Mouse (Mus musculus) right cerebral cortex, postnatal 10 days (tissue): Measurements from ENCODE around the gene Ears2.
"Not testable (repeated sequence)": the region's sequence is repeated elsewhere in the genome, so short reads cannot be mapped to it uniquely, and the experiment has no call there.

Experiments
- DNase-seq, 2 experiments: peaks; one replicate each; pipeline ENCODE4 v3.0.0; 2021; ENCODE audit warnings: low spot score in 2 of 2

Ears2 gene

DNA sequence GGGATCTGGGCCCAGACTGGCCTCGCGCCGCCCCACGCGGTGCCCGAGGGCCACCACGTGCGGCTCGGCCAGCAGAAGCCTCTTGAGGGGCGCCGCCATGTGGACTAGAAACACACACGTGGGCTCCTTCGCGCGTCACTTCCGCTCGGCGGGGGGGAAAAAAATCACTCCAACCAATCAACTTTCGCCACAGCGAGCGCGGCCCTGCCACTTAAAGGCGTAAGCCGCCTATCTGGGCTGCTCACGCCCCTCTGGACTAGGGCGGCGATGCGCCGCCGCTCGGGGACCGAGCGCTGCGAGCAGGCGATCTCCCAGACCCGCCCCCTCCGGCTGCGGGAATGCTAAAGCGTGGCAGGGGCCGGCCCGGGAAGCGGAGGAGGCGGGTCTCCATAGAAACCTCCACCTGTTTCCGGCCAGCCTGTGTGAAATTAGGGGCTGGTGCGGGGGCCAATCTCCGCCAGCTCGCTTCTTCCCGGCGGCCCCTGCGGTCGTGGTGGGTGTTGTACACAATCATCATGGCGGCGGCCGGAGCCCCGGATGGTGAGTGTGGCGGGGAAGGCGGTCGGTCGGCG, at the start of gene Ears2, which contains the start of gene Ubfd1:
Ears2 (minus strand) TSS at position 319 of the 572 bp plus-strand sequence.
Ubfd1 (plus strand) TSS at position 231 of the 572 bp plus-strand sequence.
- peak; percentile 98 for DNase-seq

DNA sequence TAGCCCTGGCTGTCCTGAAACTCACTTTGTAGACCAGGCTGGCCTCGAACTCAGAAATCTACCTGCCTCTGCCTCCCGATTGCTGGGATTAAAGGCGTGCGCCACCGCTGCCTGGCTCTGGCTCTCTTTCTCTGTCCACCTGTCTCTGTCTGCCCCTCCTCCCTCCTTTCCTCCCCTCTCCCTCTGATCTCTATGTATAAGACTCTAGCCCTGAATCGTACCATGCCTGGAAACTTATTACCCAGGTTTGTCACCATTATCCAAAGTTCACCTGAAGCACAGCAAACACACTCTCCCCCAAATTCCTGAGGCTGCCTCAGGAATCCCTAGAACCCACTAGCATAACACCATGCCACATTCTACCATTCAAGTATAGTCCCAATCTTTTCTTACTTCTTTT, 41.1 kb upstream of the Ears2 start:
- no peak for DNase-seq

DNA sequence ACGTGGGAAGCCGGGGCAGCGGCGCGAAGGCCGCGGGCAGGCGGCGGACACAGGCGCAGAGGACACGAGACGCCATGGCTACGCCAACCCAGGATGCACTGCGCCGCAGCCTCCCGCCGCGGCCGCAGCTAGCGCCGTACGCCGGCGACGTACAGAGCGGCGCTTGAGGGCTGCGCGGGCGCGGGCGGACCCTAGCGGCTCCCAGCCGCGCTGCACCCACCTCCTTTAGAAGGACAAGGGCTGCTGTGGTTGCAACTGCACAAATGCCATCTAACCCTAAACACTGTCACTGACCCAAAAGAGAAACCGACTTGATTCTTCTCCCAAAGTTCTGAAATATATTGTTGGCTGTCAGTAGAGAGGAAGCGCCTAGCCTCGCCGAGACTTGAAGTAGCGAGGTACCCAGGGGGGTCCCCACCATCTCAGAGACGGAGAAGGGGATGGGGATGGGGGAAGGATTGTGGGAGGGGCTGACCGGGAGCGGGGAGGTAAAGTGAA, 34.7 kb upstream of the Ears2 start, which contains the start of gene Ndufab1:
Ndufab1 (minus strand) TSS at position 140 of the 498 bp plus-strand sequence.
- peak; percentile 90 to 91 for DNase-seq

DNA sequence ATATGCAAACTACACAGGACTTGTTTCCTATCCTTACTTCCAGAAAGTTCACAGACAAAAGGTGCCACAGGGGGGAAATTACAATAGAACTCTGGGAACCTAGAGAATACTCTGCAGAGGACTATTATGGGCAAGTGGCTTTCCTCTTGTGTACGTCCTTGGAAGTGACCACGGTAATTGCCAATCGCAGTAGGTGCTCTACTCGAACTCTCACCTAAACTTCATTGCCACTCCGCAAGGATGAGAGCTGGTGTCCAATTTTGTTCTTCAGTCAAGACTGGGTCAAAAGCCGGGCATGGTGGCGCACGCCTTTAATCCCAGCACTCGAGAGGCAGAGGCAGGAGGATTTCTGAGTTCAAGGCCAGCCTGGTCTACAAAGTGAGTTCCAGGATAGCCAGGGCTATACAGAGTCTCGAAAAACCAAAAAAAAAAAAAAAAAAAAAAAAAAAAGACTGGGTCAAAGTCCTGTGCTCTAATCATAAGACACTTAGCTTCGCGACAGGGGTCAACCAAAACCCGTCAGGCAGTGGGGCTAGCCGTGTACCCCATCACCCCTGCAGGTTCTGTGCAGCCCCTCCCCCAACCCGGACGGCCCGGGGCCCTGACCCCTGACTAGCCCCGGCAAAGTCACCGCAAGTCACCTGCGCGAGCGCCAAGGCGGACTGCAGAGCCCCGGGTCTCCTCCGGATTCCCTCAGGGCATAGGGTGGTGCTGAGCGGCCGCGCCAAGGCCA, 34.1 kb upstream of the Ears2 start:
- DNase-seq, result not testable (repeated sequence)

DNA sequence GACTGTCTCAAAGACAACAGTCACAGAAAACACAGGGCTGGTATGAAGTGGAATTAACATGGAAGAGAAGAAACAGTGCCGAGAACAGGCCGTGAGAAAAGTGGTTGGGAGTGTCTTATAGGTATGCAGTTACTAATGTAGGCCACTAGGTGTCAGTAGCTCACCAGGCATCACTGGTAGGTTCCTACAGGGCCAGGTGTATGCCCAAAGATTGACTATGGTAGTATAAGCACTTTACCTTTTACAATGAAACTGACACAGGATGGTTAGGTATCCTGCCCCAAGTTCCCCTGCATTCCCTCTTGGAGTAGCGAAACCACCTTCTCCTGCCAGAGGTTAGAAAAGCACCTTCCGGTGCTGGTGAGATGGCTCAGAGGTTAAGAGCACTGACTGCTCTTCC, 32.2 kb upstream of the Ears2 start:
- peak; percentile 38 to 39 for DNase-seq

DNA sequence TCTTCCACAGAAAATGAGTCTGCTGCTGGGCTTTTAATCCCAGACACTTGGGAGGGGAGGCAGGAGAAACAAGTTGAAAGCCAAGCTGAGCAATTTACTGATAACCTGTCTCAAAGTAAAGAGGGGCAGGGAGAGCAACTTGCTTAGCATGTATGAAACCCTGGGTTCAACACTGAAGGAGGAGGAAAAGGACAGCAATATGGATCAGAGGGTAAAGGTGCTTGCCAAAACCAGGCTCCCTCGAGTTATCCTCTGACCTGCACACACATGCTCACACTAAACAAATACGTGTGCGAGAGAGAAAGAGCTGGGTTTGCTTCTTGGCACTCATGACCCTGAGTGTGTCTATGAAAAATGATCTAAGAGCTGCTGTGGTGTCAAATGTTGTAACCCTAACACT, 30.9 kb upstream of the Ears2 start:
- DNase-seq, result no peak

DNA sequence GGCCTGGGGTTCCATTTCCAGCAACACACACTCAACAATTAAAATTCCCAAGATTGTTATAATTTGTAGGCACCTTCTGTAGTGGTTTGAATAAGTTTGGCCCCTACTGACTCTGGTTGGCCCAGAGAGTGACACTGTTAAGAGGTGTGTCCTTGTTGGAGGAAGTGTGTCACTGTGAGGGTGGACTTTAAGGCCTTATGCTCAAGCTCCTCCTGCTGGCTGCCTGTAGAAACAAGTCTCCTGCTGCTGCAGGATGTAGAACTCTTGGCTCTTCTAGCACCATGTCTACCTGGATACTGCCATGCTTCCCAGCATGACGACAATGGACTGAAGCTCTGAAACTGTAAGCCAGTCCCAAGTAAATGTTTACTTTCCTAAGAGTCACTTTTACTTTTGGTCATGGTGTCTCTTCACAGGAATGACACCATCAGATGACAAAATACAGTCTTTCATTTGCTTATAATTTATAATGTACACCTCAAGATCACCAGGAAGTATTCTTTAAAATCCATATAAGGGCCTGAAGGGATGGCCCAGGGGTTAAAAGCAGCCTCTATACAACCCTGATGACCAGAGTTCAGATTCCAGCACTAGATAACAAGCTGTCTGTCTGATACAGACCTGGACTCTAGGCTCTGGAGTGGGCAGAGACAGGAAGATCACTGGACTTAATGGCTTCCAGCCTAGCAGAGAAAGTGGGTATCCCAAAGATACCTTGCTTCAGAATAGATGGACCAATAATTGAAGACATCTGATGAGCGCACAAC, 27.7 kb upstream of the Ears2 start:
- DNase-seq, result no peak

DNA sequence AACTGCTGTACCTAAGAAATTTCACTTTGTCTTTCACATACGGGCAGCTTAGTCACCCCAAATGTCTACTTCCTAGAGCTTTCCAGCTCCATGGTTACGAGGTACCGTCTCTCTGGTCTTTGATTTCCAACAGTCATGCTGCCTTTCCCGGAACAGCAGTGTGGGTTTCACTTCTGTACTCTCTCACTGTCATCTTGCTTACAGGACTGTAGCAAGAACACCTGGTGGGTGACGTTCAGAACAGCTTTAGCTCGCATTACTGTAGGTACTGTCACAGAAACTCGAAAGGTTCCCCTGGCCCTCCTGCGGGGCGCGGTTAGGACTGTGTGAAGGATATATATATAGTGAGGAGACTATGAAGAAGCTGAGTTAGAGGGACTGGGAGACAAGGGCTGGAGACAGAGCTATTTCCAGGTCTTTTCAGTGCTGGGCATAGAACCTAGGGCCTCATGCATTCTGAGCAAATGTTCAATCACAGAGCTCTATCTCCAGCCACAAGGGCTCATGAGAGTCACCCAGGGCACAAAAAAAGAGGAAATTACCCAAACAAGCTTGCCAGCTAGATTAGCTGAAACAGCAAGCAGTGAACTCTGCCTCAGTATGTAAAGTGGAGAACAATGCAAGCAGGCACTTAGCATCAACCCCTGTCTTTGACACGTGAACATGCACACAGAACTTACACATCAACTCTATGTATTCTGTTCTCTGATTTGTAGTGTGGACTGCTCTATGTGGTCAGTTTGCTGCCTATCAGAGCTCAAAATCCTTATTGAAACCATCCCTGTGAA, 20.3 kb upstream of the Ears2 start:
- DNase-seq, result no peak

DNA sequence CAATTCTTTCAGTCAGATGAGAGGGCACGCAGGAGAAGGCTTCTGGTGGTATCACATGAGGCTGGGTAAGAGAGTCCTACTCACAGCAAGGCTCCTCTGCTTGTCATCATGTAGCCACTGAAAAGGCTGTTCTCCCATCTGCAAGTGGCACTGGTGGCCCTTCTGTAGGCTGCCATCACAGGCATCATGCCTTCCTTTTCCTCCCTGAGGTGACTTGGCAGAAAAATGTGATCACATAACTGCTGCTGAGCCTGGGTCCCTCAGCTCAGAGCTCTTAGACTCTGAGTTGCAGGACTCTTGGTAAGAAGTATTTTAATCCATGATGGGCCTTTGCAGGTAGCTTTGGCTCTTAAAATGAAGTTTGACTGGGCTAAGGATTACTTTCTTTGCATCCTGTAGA, 14.0 kb upstream of the Ears2 start:
- no peak for DNase-seq

DNA sequence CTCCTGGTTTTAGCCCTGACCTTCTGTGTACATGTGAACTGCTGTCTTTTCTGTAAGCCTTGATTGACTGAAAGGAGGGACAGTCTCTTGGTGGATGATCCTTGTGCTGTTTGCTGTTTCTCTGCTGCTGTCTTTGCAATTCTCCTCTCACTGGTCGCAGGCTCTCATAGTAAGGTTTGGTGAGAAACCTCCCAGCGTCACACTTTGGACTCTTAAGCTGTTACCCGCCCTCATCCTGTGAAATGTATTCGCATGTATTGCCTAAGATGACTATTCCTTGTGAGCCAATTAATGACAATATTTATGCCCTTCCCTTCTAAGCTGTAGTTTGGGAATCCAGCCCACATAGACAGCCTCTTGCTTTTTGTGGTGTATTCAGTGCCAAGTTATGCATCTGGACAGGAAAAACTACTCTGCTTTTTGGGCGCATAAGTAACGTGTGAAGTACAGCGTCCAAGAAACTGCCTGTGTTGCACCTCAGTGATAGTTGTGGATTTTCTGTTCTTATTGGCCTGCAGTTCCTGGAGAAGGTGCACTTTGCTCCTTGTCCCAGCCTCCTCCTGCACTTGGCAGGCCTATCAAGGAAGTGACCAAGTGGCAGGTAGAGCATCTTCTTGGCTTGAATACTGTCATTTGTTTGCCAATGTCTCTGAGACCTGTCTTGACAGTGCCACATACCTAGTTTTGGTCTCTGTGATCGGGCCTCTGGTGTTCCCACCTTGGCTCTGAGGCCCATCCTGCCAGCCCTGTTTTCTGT, 12.9 kb upstream of the Ears2 start:
- no peak for DNase-seq

DNA sequence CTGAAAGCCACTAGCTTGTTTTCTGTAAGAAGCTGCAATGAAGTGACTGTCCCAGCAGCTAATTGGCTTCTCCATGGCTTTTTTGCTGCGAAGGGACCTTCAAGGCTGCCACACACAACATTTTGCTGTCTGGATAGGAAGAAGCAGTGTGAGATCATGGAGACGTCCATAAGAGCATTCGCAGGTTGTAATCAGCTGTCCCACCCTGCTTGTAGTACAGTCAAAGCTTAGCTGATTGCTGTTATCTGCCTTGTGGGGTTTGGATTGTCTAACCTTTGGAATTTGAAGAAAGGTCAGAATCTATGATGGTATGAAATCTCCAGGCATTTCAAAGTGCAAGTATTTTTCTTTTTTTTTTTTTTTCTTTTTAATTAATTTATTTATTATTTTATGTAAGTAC, 7.3 kb upstream of the Ears2 start:
- no peak for DNase-seq

DNA sequence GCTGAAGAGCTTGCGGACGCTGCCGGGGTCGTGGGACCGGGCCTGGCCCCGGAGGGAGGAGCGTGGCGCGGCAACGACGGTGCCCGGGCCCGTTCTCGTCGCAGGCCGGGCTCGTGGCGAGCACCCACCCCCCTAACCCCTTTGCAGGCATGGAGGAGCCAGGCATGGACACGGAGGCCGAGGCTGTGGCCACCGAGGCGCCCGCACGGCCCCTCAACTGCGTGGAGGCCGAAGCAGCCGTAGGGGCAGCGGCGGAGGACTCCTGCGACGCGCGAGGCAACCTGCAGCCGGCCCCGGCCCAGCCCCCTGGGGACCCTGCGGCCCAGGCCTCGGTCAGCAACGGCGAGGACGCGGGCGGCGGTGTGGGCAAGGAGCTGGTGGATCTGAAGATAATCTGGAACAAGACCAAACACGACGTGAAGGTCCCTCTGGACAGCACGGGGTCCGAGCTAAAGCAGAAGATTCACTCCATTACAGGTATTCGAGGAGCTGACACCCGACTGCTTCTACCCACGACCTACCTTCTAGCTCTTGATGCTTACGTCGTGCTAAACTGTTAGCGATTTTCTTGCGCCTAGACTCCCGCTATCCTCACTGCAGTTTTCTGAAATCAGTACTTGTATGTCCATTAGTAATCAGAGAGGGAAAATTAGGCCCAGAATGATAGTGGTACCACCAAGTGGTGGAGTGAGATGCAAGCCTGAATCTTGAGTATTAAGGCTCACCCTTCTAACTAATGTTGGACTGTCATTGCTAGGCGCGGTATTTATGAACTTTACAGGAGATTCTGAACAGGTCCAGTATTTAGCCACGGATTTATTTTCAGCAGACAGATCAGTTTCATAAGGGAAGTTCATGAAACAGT, 686 bp upstream of the Ears2 start:
- peak; percentile 43 to 45 for DNase-seq

DNA sequence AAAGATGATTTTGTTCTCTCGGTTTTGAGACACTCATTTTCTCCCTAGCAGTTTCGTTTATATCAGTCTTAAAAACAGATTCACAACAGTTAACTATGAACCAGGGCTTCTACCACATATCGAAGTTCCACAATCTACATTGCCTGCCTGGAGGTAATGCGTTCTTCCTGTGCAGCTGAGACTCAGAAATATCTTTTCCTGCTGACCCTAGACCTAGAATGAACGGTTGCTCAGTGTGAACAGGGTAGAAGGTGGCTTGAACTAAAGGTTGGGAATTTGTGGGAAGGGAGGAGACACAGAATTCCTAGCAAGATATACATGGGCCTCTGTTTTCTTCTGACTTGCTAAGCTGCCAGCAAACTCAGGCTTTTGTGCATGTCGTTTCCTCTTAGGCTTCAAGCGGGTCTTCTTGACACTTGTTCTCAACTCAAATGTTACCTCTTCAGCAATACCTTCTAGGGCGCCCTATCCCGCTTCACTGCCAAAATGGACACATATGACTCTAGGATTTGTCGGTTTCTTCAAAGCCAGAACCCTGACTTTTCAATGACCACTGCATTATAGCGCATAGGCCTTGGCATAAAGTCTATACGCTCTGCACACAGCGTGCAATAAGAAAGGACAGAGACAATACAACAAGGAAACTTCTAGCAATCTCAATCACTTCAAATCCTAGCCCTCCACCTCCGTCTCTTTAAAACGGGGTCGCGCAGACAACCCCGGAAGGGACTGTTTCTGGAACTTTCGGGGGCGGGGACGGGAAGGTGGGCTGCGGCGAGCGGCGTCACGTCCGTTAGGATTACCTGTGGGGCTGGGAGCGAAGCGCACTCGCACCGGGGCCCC, 740 bp downstream of the Ears2 start:
- DNase-seq, result no peak

DNA sequence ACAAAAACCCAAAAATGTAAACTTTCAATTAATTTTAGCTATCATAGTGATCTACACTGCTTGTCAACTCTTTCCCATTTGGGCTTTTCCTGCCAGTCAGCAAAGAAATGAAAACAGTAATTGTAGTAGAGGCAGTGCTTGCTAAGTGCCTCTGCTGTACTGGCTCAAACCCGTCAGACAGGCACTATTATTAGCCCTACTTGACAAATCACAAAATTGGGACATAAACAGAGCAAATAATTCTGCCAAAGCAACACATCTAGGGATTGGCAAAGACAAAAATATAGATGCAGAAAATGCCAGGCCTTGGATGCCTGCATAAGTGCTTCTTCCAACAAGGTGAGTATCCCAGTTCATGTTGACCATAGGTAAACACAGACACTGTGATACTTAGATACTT, 1.4 kb downstream of the Ears2 start:
- DNase-seq, result no peak

DNA sequence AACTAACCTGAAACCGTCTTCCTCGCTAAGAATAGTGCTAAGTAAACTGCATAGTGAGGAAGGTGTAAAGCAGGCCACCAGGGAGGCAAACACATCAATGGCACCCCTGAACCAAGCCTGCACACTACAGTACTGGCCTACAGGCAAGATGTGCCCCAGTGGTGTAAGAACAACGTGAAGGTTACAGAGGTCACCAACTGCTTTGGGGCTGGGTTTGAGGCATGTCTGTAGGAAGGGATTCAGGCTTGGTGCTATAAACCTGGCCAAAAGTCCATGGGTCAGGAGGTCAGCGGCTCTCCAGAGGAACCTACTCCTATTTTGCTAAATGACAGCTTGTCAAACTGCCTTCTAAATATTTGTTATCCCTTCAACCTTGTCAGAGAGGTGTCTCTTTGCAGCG, 10.4 kb downstream of the Ears2 start:
- no peak for DNase-seq

DNA sequence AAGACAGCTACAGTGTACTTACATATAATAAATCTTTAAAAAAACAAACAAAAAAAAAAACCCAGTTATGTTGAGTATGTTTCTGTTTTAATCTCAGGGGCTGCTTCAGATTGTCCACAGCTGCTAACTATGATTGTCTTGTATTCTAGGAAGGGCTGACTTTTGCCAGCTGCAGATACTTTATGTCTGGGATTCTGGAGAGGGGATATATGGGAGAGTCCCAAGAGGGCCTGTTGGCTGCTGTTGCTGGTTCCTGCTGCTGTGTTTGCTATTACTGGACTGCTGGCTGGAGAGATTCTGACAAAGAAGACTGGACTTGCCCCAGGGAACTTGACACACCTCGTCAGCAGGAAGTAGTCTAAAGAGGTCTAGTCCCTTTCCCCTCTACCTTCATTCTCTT, 16.2 kb downstream of the Ears2 start:
- no peak for DNase-seq

DNA sequence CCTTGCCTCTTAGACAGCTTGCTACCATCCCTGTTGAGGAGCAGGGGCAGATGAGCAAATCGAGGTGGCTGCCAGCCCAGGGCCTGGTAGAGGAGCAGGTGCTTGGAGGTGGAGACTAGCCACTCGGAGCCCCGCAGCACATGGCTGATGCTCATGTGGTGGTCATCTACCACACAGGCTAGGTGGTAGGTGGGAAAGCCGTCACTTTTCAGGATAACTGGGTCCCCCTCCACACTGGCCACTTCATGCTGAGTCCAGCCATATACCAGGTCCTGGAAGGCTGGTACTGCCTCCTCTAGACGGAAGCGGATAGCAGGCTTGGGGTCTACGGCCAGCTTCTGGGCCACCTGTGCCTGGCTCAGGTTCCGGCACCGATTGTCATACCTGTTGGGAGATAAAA, 18.9 kb downstream of the Ears2 start:
- no peak for DNase-seq

DNA sequence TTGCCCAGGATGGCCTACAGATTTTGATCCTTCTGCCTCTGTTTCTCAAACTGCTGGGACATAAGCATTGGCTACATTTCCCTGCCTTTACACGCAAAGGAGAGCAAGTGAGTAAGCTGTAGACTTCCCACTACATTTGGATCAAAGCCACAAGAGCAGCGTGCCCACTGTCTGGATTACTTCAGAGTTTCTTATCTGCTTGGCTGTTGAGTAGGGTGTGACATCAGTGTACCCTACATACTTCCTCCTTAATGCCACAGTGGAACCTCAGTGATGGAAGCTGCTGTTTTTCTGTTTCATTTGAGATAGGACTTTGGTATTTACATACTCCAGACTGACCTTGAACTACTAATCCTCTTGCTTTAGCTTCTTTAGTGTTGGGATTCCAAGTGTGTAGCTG, 20.2 kb downstream of the Ears2 start:
- DNase-seq, result no peak

DNA sequence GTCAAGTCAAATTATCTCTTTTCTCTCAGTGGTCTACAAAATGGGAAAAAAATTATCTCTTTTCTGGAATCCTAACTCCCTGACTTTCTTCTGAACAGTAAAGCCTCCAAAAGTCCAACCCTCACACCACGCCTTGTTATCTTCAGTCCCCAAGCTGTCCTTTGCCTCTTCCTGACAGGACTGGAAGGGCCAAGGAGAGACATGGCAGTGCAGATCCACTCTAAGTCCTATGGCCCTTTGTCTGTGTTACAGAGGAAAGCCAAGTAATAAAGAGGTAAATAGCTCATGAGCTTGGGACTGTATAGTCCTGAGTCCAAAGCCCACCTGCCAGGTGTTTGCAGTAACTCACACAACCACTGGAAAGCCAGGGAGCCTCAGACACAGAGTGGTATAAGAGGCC, 21.4 kb downstream of the Ears2 start:
- DNase-seq, result peak in 1 of 2 experiments; percentile 15
